Mouse (Mus musculus) stomach, postnatal 0 days (tissue): ENCODE data around the gene Rhox3h. TPM values are rescaled to one million over a fixed set of nuclear protein-coding genes. Genes with fewer than 3 reads are reported as not detected.
"Not testable (repeated sequence)": the region's sequence is repeated elsewhere in the genome, so short reads cannot be mapped to it uniquely, and the experiment has no call there.

Experiments
- ATAC-seq: fragments of 200-750 bp; cut with Nextera tagmentation; 2 replicates; pipeline ENCODE4 v1.8.0; 2017; ENCODE audit not compliant: low FRiP score, low TSS enrichment
- DNase-seq: peaks from one replicate; pipeline ENCODE4 v3.0.0-alpha.2; 2016; ENCODE audit warnings: low spot score
- H3K27ac ChIP-seq: fragments of 300-500 bp; sonication (generic); replicated peaks from 2 replicates; pipeline ENCODE4 v1.5.1; 2014; ENCODE audit warnings: mild to moderate bottlenecking, control low read depth
- H3K27me3 ChIP-seq: fragments of 300-500 bp; sonication (generic); 2 replicates; pipeline ENCODE4 v1.6.1; 2014; ENCODE audit warnings: low read length; ENCODE audit not compliant: control insufficient read depth, insufficient read depth
- H3K36me3 ChIP-seq: fragments of 300-500 bp; sonication (generic); 2 replicates; pipeline ENCODE4 v1.6.1; 2014; ENCODE audit warnings: low read length, mixed read lengths; ENCODE audit not compliant: control insufficient read depth, insufficient read depth
- H3K4me1 ChIP-seq: fragments of 300-500 bp; sonication (generic); replicated peaks from 2 replicates; pipeline ENCODE4 v1.6.1; 2014; ENCODE audit warnings: antibody characterized with exemption; ENCODE audit not compliant: control insufficient read depth, insufficient read depth
- H3K4me2 ChIP-seq: fragments of 300-500 bp; sonication (generic); replicated peaks from 2 replicates; pipeline ENCODE4 v1.6.1; 2014; ENCODE audit warnings: low read depth, mild to moderate bottlenecking, control low read depth, moderate library complexity
- H3K4me3 ChIP-seq: fragments of 300-500 bp; sonication (generic); 2 replicates; pipeline ENCODE4 v1.5.1; 2014; ENCODE audit warnings: low read depth, low read length, control low read depth
- H3K9ac ChIP-seq: fragments of 300-500 bp; sonication (generic); 2 replicates; pipeline ENCODE4 v1.6.1; 2014; ENCODE audit warnings: mild to moderate bottlenecking, low read length, control low read depth, mixed read lengths
- H3K9me3 ChIP-seq: fragments of 300-500 bp; sonication (generic); 2 replicates; pipeline ENCODE4 v1.6.1; 2016; ENCODE audit warnings: low read length; ENCODE audit not compliant: control insufficient read depth
- CTCF ChIP-seq: IDR thresholded peaks from 2 replicates; pipeline ENCODE4 v1.5.1; 2016; ENCODE audit warnings: antibody characterized with exemption, low read depth, mild to moderate bottlenecking, moderate library complexity
- EP300 ChIP-seq: optimal IDR thresholded peaks from 2 replicates; pipeline ENCODE3; 2016; ENCODE audit warnings: antibody characterized with exemption
- WGBS: fragments of 180-500 bp; shearing (Covaris S2); extraction: QIAGEN DNeasy Blood & Tissue Kit; methylation state at CpG from one replicate; pipeline ENCODE4 v1.1.7; 2014; 5-methylcytosine and 5-hydroxymethylcytosine counted together
- polyA plus RNA-seq: library from polyadenylated mRNA; unstranded; fragments of >200 nt; fragmentation: Nextera tagmentation; extraction: Ambion mirVana; gene quantifications from 2 replicates; pipeline ENCODE4 v1.2.1, GENCODE M21; 2015

The Rhox3h gene
- not detected in 2 replicates for polyA plus RNA-seq

GRCm38 (mm10) chrX:37668664-37669063 lies at the start of gene Rhox3h:
Gene Rhox3h (minus strand): TSS chrX:37668764.
- not testable (repeated sequence) for H3K4me1 ChIP-seq, H3K9me3 ChIP-seq, H3K4me3 ChIP-seq

GRCm38 (mm10) chrX:37701821-37702387 lies 33.3 kb upstream of the Rhox3h start:
- H3K9me3 ChIP-seq: no peaks in the 10 kb centered on the region
- H3K36me3 ChIP-seq: no peaks in the 10 kb centered on the region
- H3K9ac ChIP-seq: no peak overlapping the region
- no peak for ATAC-seq
- WGBS: 55% methylated on average over 3 of the region's 3 CpGs
- no peak overlapping the region for H3K27ac ChIP-seq
- no peaks in the 10 kb centered on the region for H3K4me1 ChIP-seq
- no peaks in the 10 kb centered on the region for H3K27me3 ChIP-seq
- no peak for DNase-seq
- H3K4me3 ChIP-seq: no peak overlapping the region
- no peak for TF ChIP-seq EP300
- TF ChIP-seq CTCF: no peak
- no peak overlapping the region for H3K4me2 ChIP-seq

More at GRCm38 (mm10) chrX:37668664-37669063, at the start of gene Rhox3h:
- H3K27ac ChIP-seq, DNase-seq, H3K36me3 ChIP-seq, H3K9ac ChIP-seq, ATAC-seq, H3K27me3 ChIP-seq, H3K4me2 ChIP-seq: not testable (repeated sequence)
- WGBS: 100% methylated on average over 1 of the region's 3 CpGs

- H3K27me3 ChIP-seq: no peaks in the 10 kb centered on the region
- DNase-seq: no peak
- H3K9ac ChIP-seq: no peak overlapping the region
- no peak overlapping the region for H3K27ac ChIP-seq
- WGBS: 66% methylated on average over 2 of the region's 2 CpGs
- H3K4me1 ChIP-seq: no peaks in the 10 kb centered on the region
- H3K36me3 ChIP-seq: no peaks in the 10 kb centered on the region
- no peak for ATAC-seq
- TF ChIP-seq CTCF (no peak), EP300 (no peak)
- no peak overlapping the region for H3K4me2 ChIP-seq
- no peaks in the 10 kb centered on the region for H3K9me3 ChIP-seq
- H3K4me3 ChIP-seq: no peak overlapping the region
These were observed 23.7 kb upstream of the Rhox3h start for GRCm38 (mm10) chrX:37692261-37692660.

- WGBS: 83% methylated on average over 24 of the region's 24 CpGs
- no peak overlapping the region for H3K9ac ChIP-seq
- H3K36me3 ChIP-seq: no peaks in the 10 kb centered on the region
- no peak overlapping the region for H3K27ac ChIP-seq
- no peaks in the 10 kb centered on the region for H3K9me3 ChIP-seq
- H3K4me1 ChIP-seq: no peaks in the 10 kb centered on the region
- TF ChIP-seq CTCF (no peak), EP300 (no peak)
- no peak overlapping the region for H3K4me3 ChIP-seq
- no peaks in the 10 kb centered on the region for H3K27me3 ChIP-seq
- ATAC-seq (no peak), DNase-seq (no peak)
- no peak overlapping the region for H3K4me2 ChIP-seq
These were observed 14.6 kb upstream of the Rhox3h start for GRCm38 (mm10) chrX:37683031-37683715.

- H3K27ac ChIP-seq, H3K27me3 ChIP-seq, H3K9me3 ChIP-seq, DNase-seq, H3K4me3 ChIP-seq, H3K4me1 ChIP-seq, H3K36me3 ChIP-seq, H3K9ac ChIP-seq, H3K4me2 ChIP-seq, ATAC-seq: not testable (repeated sequence)
- WGBS: 89% methylated on average over 8 of the region's 8 CpGs
These were observed 4.6 kb upstream of the Rhox3h start, which contains the start of gene Rhox2h for GRCm38 (mm10) chrX:37673177-37673576. Gene Rhox2h (minus strand): TSS chrX:37673277.

- not testable (repeated sequence) for H3K9me3 ChIP-seq, ATAC-seq, H3K4me2 ChIP-seq, H3K4me3 ChIP-seq, H3K36me3 ChIP-seq, H3K9ac ChIP-seq, H3K27me3 ChIP-seq, H3K27ac ChIP-seq, H3K4me1 ChIP-seq, DNase-seq
- WGBS: 91% methylated on average over 14 of the region's 20 CpGs
These were observed 17.3 kb downstream of the Rhox3h start, which contains the start of gene Rhox4g for GRCm38 (mm10) chrX:37651227-37651626. Gene Rhox4g (minus strand): TSS chrX:37651327.

GRCm38 (mm10) chrX:37643370-37643769 lies 25.2 kb downstream of the Rhox3h start, which contains the start of gene Rhox2g:
Gene Rhox2g (minus strand): TSS chrX:37643470.
- H3K27me3 ChIP-seq, H3K4me1 ChIP-seq, H3K36me3 ChIP-seq, DNase-seq, H3K27ac ChIP-seq, H3K4me2 ChIP-seq, ATAC-seq, H3K9me3 ChIP-seq, H3K9ac ChIP-seq, H3K4me3 ChIP-seq: not testable (repeated sequence)
- WGBS: 89% methylated on average over 6 of the region's 6 CpGs

GRCm38 (mm10) chrX:37628512-37628911 lies 40.1 kb downstream of the Rhox3h start, which contains the start of gene Rhox3g:
Gene Rhox3g (minus strand): TSS chrX:37628612.
- not testable (repeated sequence) for DNase-seq, H3K4me3 ChIP-seq, H3K9me3 ChIP-seq, H3K4me1 ChIP-seq, H3K4me2 ChIP-seq, H3K36me3 ChIP-seq, H3K27me3 ChIP-seq, H3K27ac ChIP-seq, H3K9ac ChIP-seq, ATAC-seq
- WGBS: 89% methylated on average over 2 of the region's 2 CpGs
